Mouse (Mus musculus) ES-E14 (cell line): Measurements from ENCODE around the gene Ackr3.

Experiments used
- CHD2 ChIP-seq: IDR thresholded peaks from 2 replicates; pipeline ENCODE4 v1.6.1; 2014; ENCODE audit warnings: mild to moderate bottlenecking, low read depth, low read length, inconsistent platforms
- HCFC1 ChIP-seq: IDR thresholded peaks from 2 replicates; pipeline ENCODE4 v1.6.1; 2012; ENCODE audit warnings: low read length, inconsistent platforms, borderline replicate concordance; ENCODE audit not compliant: insufficient read depth
- ZC3H11A ChIP-seq: IDR thresholded peaks from 2 replicates; pipeline ENCODE4 v1.6.1; 2012; ENCODE audit warnings: low read depth, mild to moderate bottlenecking, inconsistent platforms, low read length, borderline replicate concordance
- ZNF384 ChIP-seq: IDR thresholded peaks from 2 replicates; pipeline ENCODE4 v1.6.1; 2012; ENCODE audit warnings: low read depth, low read length, inconsistent platforms

- TF ChIP-seq ZNF384 (no peak), HCFC1 (no peak), CHD2 (no peak), ZC3H11A (no peak)
Measured at GRCm38 (mm10) chr1:90177565-90177964, 26.2 kb upstream of the Ackr3 start.
